Mouse (Mus musculus) layer of hippocampus, postnatal 36 days (tissue): ENCODE data around the gene Klrb1. TPM values are rescaled to one million over a fixed set of nuclear protein-coding genes. Genes with fewer than 3 reads are reported as not detected.
"Not testable (repeated sequence)": the region's sequence is repeated elsewhere in the genome, so short reads cannot be mapped to it uniquely, and the experiment has no call there.

ENCODE experiments used
- DNase-seq, 2 experiments: peaks; one replicate each; pipeline ENCODE4 v3.0.0; 2022
- total RNA-seq, 2 experiments: library from RNA; stranded (reverse); gene quantifications; 2 replicates each; pipeline ENCODE4 v1.2.3; 2021

The Klrb1 gene
- total RNA-seq, result under 1 TPM; 0.46 to 0.62 TPM

GRCm38 (mm10) chr6:128722959-128723358 lies at the start of gene Klrb1:
Gene Klrb1 (minus strand): TSS chr6:128723059.
- no peak for DNase-seq

- DNase-seq, result no peak
Observed at GRCm38 (mm10) chr6:128769481-128770253, 46.8 kb upstream of the Klrb1 start.

GRCm38 (mm10) chr6:128768047-128768446 lies 45.2 kb upstream of the Klrb1 start:
- DNase-seq, result no peak

GRCm38 (mm10) chr6:128766486-128767254 lies 43.8 kb upstream of the Klrb1 start:
- DNase-seq, result not testable (repeated sequence)

- DNase-seq, result no peak
Observed at GRCm38 (mm10) chr6:128765211-128765610, 42.4 kb upstream of the Klrb1 start.

- DNase-seq, result no peak
Observed at GRCm38 (mm10) chr6:128764598-128764997, 41.7 kb upstream of the Klrb1 start.

- DNase-seq, result peak; percentile 96
Observed at GRCm38 (mm10) chr6:128763736-128764523, 41.1 kb upstream of the Klrb1 start.

GRCm38 (mm10) chr6:128762892-128763670 lies 40.2 kb upstream of the Klrb1 start:
- not testable (repeated sequence) for DNase-seq

GRCm38 (mm10) chr6:128761144-128761540 lies 38.3 kb upstream of the Klrb1 start:
- no peak for DNase-seq

GRCm38 (mm10) chr6:128760416-128761143 lies 37.7 kb upstream of the Klrb1 start:
- peak; percentile 89 to 93 for DNase-seq

GRCm38 (mm10) chr6:128760016-128760415 lies 37.2 kb upstream of the Klrb1 start:
- peak; percentile 94 to 97 for DNase-seq

- no peak for DNase-seq
Observed at GRCm38 (mm10) chr6:128759221-128759950, 36.5 kb upstream of the Klrb1 start.

GRCm38 (mm10) chr6:128755402-128755763 lies 32.5 kb upstream of the Klrb1 start:
- not testable (repeated sequence) for DNase-seq

- not testable (repeated sequence) for DNase-seq
Observed at GRCm38 (mm10) chr6:128754748-128755401, 32.0 kb upstream of the Klrb1 start.

- not testable (repeated sequence) for DNase-seq
Observed at GRCm38 (mm10) chr6:128754265-128754664, 31.4 kb upstream of the Klrb1 start.

GRCm38 (mm10) chr6:128753610-128754224 lies 30.9 kb upstream of the Klrb1 start:
- DNase-seq, result peak; percentile 79 to 80

- not testable (repeated sequence) for DNase-seq
Observed at GRCm38 (mm10) chr6:128747006-128747405, 24.1 kb upstream of the Klrb1 start.

- no peak for DNase-seq
Observed at GRCm38 (mm10) chr6:128737445-128737844, 14.6 kb upstream of the Klrb1 start.

GRCm38 (mm10) chr6:128736100-128736499 lies 13.2 kb upstream of the Klrb1 start:
- no peak for DNase-seq
